Mouse (Mus musculus): Measurements from ENCODE around the gene Inka1. TPM values are rescaled to one million over a fixed set of nuclear protein-coding genes. Genes with fewer than 3 reads are reported as not detected.
"Not testable (repeated sequence)": the region's sequence is repeated elsewhere in the genome, so short reads cannot be mapped to it uniquely, and the experiment has no call there.

The Inka1 gene
- polyA plus RNA-seq (2015; fragmentation: Nextera tagmentation; extraction: Ambion mirVana) = 21.0 and 30.4 TPM in 2 replicates

DNA sequence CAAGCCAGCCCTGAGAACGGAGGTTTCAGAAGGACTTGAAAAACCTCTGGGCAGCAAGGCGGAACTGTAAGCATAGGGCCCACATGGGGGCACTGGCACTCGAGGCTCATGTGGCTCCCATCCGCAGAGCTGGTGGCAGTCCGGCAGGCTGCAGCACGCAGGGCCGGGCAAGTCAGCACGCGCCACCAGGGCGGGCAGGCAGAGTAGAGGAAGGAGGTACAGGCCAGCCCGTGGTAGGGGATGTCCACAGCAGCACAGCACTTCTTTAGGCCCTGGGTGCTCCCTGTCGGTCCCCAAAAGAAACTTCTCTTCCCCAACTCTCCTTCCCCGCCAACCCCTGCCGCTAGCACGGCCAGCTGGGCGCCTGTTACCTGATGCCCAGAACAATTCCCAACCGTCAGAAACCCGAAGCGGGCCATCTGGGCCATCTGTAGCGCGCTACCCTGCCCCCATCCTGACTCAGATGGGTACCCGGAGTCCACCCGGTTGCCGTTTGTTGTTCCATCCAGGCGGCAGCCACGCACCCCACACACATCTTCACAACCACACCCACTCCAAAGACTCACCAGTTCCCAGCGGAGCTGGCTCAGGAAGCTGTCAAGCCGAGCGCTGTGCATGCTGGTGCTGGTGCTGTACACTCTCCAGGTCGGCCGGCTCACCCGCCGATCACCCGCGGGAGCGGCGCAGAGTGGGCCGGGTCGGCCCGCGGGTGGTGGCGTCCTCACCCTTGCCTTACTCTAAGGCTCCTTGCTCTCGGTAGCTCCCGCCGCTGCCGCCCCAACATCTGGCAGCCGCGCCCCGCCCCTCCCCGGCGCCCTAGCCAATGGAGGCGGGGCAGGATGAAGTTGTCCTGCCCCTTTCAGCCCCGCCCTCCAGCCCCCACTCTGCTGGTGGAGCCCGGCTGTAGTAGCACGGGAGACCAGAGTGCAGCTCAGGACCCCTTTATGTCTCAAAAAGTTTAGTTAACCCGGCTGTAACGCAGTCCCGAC lies at the start of gene Inka1:
TSS of gene Inka1 (minus strand) at position 749 of the 989 bp plus-strand sequence.
- peaks cover 14% of the 10 kb centered on the region for H3K27me3 ChIP-seq (replicated peaks)
- peak; percentile 84 for ATAC-seq (ENCODE audit: low FRiP score)
- H3K9ac ChIP-seq (replicated peaks) = peak within 1 kb of the TSS; percentile 61
- H3K27ac ChIP-seq (replicated peaks) = peak within 1 kb of the TSS; percentile 82
- peak within 1 kb of the TSS; percentile 73 for H3K4me3 ChIP-seq (replicated peaks)
- H3K9me3 ChIP-seq (replicated peaks) = no peaks in the 10 kb centered on the region
- H3K4me1 ChIP-seq = peaks cover 29% of the 10 kb centered on the region
- under 1% methylated on average over 57 of the region's 58 CpGs for WGBS
- no peaks in the 10 kb centered on the region for H3K36me3 ChIP-seq
- H3K4me2 ChIP-seq = peak within 1 kb of the TSS; percentile 87

- Histone ChIP-seq H3K9ac (replicated peaks) (no peak overlapping the region), H3K9me3 (replicated peaks) (no peaks in the 10 kb centered on the region), H3K36me3 (peaks cover 45% of the 10 kb centered on the region), H3K4me1 (no peaks in the 10 kb centered on the region), H3K4me2 (no peak overlapping the region), H3K4me3 (replicated peaks) (no peak overlapping the region), H3K27ac (replicated peaks) (no peak overlapping the region), H3K27me3 (replicated peaks) (no peaks in the 10 kb centered on the region)
- no peak for ATAC-seq (ENCODE audit: low FRiP score)
- WGBS = 90% methylated on average over 5 of the region's 5 CpGs
Observed at GRCm38 (mm10) chr9:108032126-108032525, 46.4 kb upstream of the Inka1 start.

- H3K4me1 ChIP-seq = no peaks in the 10 kb centered on the region
- peaks cover 48% of the 10 kb centered on the region for H3K36me3 ChIP-seq
- no peak overlapping the region for H3K27ac ChIP-seq (replicated peaks)
- H3K4me2 ChIP-seq = no peak overlapping the region
- H3K9ac ChIP-seq (replicated peaks) = no peak overlapping the region
- no peaks in the 10 kb centered on the region for H3K9me3 ChIP-seq (replicated peaks)
- ATAC-seq (ENCODE audit: low FRiP score) = no peak
- WGBS = over 99% methylated on average over 3 of the region's 3 CpGs
- no peaks in the 10 kb centered on the region for H3K27me3 ChIP-seq (replicated peaks)
- H3K4me3 ChIP-seq (replicated peaks) = no peak overlapping the region
Observed at GRCm38 (mm10) chr9:108027867-108028266, 42.2 kb upstream of the Inka1 start.

DNA sequence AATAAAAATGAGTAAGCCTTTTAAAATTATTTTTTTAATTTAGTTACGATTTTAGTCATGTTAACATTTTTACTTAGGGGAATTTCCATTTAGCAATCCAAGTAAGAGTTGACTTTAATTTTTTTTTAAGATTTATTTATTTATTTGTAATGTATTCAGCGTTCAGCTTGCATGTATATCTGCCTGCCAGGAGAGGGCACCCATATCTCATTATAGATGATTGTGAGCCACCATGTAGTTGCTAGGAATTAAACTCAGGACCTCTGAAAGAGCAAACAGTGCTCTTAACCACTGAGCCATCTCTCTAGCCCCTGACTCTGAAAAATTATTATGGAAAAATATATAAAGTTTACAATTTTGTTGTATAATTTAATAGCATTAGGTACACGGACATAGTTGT lies 40.9 kb upstream of the Inka1 start:
- Histone ChIP-seq H3K9ac (replicated peaks) (no peak overlapping the region), H3K4me2 (no peak overlapping the region), H3K4me3 (replicated peaks) (no peak overlapping the region), H3K27ac (replicated peaks) (no peak overlapping the region), H3K27me3 (replicated peaks) (no peaks in the 10 kb centered on the region), H3K9me3 (replicated peaks) (no peaks in the 10 kb centered on the region), H3K36me3 (peaks cover 39% of the 10 kb centered on the region), H3K4me1 (no peaks in the 10 kb centered on the region)
- WGBS = 91% methylated on average over 3 of the region's 3 CpGs
- no peak for ATAC-seq (ENCODE audit: low FRiP score)

DNA sequence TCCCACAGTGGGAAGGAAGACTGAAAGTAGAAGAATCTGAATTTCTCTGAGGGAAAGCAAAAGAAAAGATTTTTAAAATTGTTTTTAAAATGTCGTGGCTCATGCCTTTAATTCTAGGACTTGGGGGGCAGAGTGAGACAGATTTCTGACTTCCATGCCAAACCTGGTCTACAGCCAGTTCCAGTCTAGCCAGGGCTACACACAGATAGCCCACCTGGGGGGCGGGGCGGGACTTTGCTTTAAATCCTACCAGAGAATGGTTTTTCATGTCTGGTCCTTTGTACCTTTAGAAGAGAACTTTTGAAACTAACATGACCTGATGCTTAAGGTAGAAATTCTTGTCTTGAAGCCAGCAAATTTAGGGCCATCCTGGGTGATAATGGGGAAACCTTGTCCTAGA lies 37.5 kb upstream of the Inka1 start:
- H3K27me3 ChIP-seq (replicated peaks) = no peaks in the 10 kb centered on the region
- no peak for ATAC-seq (ENCODE audit: low FRiP score)
- H3K4me1 ChIP-seq = peaks cover 3% of the 10 kb centered on the region; the same call in 1 of the 2 replicates
- WGBS = 93% methylated on average over 3 of the region's 3 CpGs
- H3K27ac ChIP-seq (replicated peaks) = no peak overlapping the region
- H3K36me3 ChIP-seq = peaks cover 36% of the 10 kb centered on the region
- no peak overlapping the region for H3K9ac ChIP-seq (replicated peaks)
- no peaks in the 10 kb centered on the region for H3K9me3 ChIP-seq (replicated peaks)
- no peak overlapping the region for H3K4me2 ChIP-seq
- H3K4me3 ChIP-seq (replicated peaks) = no peak overlapping the region

- no peaks in the 10 kb centered on the region for H3K27me3 ChIP-seq (replicated peaks)
- H3K4me2 ChIP-seq = no peak overlapping the region
- peaks cover 24% of the 10 kb centered on the region for H3K36me3 ChIP-seq
- ATAC-seq (ENCODE audit: low FRiP score) = no peak
- no peak overlapping the region for H3K4me3 ChIP-seq (replicated peaks)
- H3K4me1 ChIP-seq = peaks cover 3% of the 10 kb centered on the region; the same call in 1 of the 2 replicates
- 98% methylated on average over 1 of the region's 1 CpGs for WGBS
- H3K9me3 ChIP-seq (replicated peaks) = no peaks in the 10 kb centered on the region
- no peak overlapping the region for H3K9ac ChIP-seq (replicated peaks)
- no peak overlapping the region for H3K27ac ChIP-seq (replicated peaks)
Observed at GRCm38 (mm10) chr9:108020741-108021140, 35.1 kb upstream of the Inka1 start.

- Histone ChIP-seq H3K27me3 (replicated peaks) (no peaks in the 10 kb centered on the region), H3K27ac (replicated peaks) (no peak overlapping the region), H3K4me2 (no peak overlapping the region), H3K9me3 (replicated peaks) (no peaks in the 10 kb centered on the region), H3K9ac (replicated peaks) (no peak overlapping the region), H3K4me3 (replicated peaks) (no peak overlapping the region), H3K4me1 (peaks cover 3% of the 10 kb centered on the region; the same call in 1 of the 2 replicates), H3K36me3 (0 out of 2 replicates have a peak, but pooled peaks cover 4% of the 10 kb centered on the region)
- WGBS = 72% methylated on average over 3 of the region's 3 CpGs
- no peak for ATAC-seq (ENCODE audit: low FRiP score)
Observed at GRCm38 (mm10) chr9:108017127-108017526, 31.4 kb upstream of the Inka1 start.

GRCm38 (mm10) chr9:108013577-108013976 lies 27.9 kb upstream of the Inka1 start:
- H3K27me3 ChIP-seq (replicated peaks); H3K27ac ChIP-seq (replicated peaks); ATAC-seq (ENCODE audit: low FRiP score); H3K36me3 ChIP-seq; H3K4me1 ChIP-seq; H3K4me2 ChIP-seq; H3K9ac ChIP-seq (replicated peaks); H3K4me3 ChIP-seq (replicated peaks); H3K9me3 ChIP-seq (replicated peaks): not testable (repeated sequence)
- WGBS = 98% methylated on average over 2 of the region's 2 CpGs

DNA sequence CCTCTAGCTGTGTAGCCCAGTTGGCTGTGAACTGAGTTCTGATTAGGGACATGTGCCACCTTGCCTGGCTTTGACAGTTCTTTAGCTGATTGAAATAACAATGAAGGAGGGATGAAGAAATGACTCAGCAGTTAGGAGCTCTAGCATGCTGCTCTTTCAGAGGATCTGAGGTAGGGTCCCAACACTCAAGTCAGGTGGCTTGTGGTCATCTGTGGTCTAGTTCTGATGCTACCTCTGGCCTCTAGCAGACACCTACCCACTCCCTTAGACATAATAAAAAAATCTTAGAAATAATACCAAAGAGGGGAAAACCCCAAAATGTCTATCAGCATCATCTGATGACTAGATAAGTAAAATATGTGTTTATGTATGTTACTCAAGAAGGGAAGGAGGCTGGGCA lies 24.7 kb upstream of the Inka1 start:
- no peaks in the 10 kb centered on the region for H3K9me3 ChIP-seq (replicated peaks)
- ATAC-seq (ENCODE audit: low FRiP score) = no peak
- no peak overlapping the region for H3K27ac ChIP-seq (replicated peaks)
- no peak overlapping the region for H3K9ac ChIP-seq (replicated peaks)
- no peaks in the 10 kb centered on the region for H3K27me3 ChIP-seq (replicated peaks)
- H3K4me2 ChIP-seq = no peak overlapping the region
- H3K4me3 ChIP-seq (replicated peaks) = no peak overlapping the region
- H3K4me1 ChIP-seq = peaks cover 12% of the 10 kb centered on the region
- no peaks in the 10 kb centered on the region for H3K36me3 ChIP-seq

DNA sequence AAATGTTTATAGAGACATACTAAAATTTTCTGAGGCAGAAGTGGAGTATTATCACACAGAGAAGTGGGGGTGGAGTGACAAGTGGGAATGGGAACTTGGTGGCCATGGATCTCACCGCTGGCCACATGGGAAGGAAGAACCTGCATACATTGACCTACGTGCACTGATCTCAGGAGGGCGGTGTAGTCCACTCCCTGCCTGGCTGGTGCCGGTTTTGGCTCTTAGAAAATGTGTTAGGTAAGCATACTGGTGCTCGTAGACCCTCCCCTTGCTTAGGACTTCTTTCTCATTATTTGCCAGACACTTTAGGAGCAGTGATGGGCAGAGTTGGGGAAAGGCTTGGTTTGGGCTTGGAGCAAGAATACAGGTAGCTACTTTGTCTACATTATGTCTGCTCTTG lies 22.4 kb upstream of the Inka1 start:
- Histone ChIP-seq H3K4me2 (no peak overlapping the region), H3K9me3 (replicated peaks) (no peaks in the 10 kb centered on the region), H3K36me3 (no peaks in the 10 kb centered on the region; the same call in 1 of the 2 replicates), H3K27me3 (replicated peaks) (no peaks in the 10 kb centered on the region), H3K9ac (replicated peaks) (no peak overlapping the region), H3K27ac (replicated peaks) (no peak overlapping the region), H3K4me1 (peaks cover 32% of the 10 kb centered on the region), H3K4me3 (replicated peaks) (no peak overlapping the region)
- no peak for ATAC-seq (ENCODE audit: low FRiP score)
- WGBS = 88% methylated on average over 5 of the region's 5 CpGs

DNA sequence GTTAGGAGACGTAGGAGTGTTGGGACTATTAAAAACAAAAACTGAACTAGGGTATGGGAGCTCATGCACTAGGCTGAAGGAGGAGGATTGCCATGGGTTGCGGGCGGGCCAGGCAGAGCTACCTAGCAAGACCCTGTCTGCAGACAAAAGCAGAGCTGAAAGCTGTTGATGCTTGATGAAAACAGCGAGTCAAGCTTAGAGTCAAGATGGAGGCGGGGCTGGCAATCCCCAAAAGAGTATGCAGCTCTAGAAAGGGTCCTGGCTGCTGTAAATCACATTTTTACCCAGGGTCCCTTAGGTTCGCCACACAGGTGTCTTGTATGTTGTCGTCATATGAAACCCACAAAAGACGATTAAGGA lies 17.8 kb upstream of the Inka1 start:
- H3K4me3 ChIP-seq (replicated peaks) = peak overlapping the region; percentile 69
- no peaks in the 10 kb centered on the region; the same call in 1 of the 2 replicates for H3K36me3 ChIP-seq
- peak overlapping the region; percentile 81 for H3K4me2 ChIP-seq
- H3K27ac ChIP-seq (replicated peaks) = peak overlapping the region; percentile 94
- 9% methylated on average over 8 of the region's 8 CpGs for WGBS
- H3K9me3 ChIP-seq (replicated peaks) = no peaks in the 10 kb centered on the region
- H3K27me3 ChIP-seq (replicated peaks) = no peaks in the 10 kb centered on the region
- no peak for ATAC-seq (ENCODE audit: low FRiP score)
- H3K9ac ChIP-seq (replicated peaks) = peak overlapping the region; percentile 92
- peaks cover 35% of the 10 kb centered on the region for H3K4me1 ChIP-seq
